Comparison of ENCODE assay signal across 8 mouse cellular contexts in the genomic region with DNA sequence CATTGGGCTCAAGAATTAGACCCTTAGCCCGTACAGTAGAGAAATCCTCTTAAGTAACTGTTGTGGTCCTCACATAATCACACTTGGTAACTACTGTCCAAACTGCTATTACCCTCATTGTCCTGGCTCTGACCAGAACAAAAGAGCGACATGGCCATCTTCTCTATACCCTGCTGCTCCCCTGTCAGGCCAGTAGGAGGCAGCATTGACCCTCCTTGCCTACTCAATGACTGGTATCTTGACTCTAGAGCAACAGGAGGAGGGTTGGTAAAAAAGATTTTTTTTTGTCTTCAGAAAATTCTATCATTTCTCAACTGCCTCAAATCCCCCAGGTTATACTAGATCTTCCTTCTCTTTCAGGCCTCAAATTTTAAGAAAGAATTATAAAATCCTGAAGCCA.
DNase-seq lines count a peak whose midpoint lies in the region; ATAC-seq and TF ChIP-seq lines count a peak whose summit lies in the region.
"Had no signal": no experiment of that assay in that cellular context is flagged by ENCODE, and none has a peak within 500 bp of the region (broad histone marks: within the 10 kb centered on the region; RNA-seq: fewer than 3 reads in every experiment).

No protein-coding gene starts in this region.

- no peak overlapping the region for H3K4me3 ChIP-seq in lung, postnatal 0 days (ENCODE audit: low read depth, low read length)

- ATAC-seq in lung, postnatal 0 days = peak; percentile 44; the same call in 1 of the 2 replicates

- H3K9ac ChIP-seq in lung, postnatal 0 days (replicated peaks; ENCODE audit: low read depth) = no peak overlapping the region

- 67% methylated on average over 2 of the region's 2 CpGs for WGBS in lung, postnatal 0 days

- H3K4me2 ChIP-seq in lung, postnatal 0 days (replicated peaks; ENCODE audit: low read depth, low read length) = no peak overlapping the region

- no peaks in the 10 kb centered on the region for H3K27me3 ChIP-seq in lung, postnatal 0 days (replicated peaks; ENCODE audit: insufficient read depth, low read length)

- H3K4me1 ChIP-seq in lung, postnatal 0 days (ENCODE audit: insufficient read depth, low read depth, low read length) = no peaks in the 10 kb centered on the region

- H3K36me3 ChIP-seq in lung, postnatal 0 days (ENCODE audit: insufficient read depth, low read length) = no peaks in the 10 kb centered on the region

- H3K9me3 ChIP-seq in lung, postnatal 0 days (ENCODE audit: low read length) = no peaks in the 10 kb centered on the region

- no peak overlapping the region for H3K27ac ChIP-seq in lung, postnatal 0 days (ENCODE audit: low read length)
- H3K27ac ChIP-seq: macrophage had no signal

- DNase-seq in left cerebral cortex, adult 18-20 months (ENCODE audit: low spot score in 2 of 2) = peak; percentile 20 to 25
- no peak for DNase-seq in left cerebral cortex, adult 11 months (ENCODE audit: low spot score)
- DNase-seq in ES-CJ7 (ENCODE audit: low read depth, low spot score) = peak; percentile 51
- peak; percentile 8 for DNase-seq in adrenal gland, postnatal 25 days
- DNase-seq in embryo, embryonic 9.5 days (ENCODE audit: extremely low spot score) = peak; percentile 42
- DNase-seq in lung, postnatal 0 days (ENCODE audit: low spot score) = peak; percentile 46
- no peak for DNase-seq in right cerebral cortex, postnatal 10 days (ENCODE audit: low spot score in 2 of 2)

- no peak for TF ChIP-seq EP300 in lung, postnatal 0 days (IDR thresholded peaks at IDR 0.05)

- TF ChIP-seq CTCF in lung, postnatal 0 days (IDR thresholded peaks at IDR 0.05) = peak; percentile 86

Comparison
In these comparisons a context has a peak if more than half of its experiments do, and no peak if none do; other contexts are left out.
1. DNase-seq: peak in left cerebral cortex, adult 18-20 months (2 of 2), ES-CJ7 (single experiment), adrenal gland, postnatal 25 days (single experiment), embryo, embryonic 9.5 days (single experiment) and lung, postnatal 0 days (single experiment); none in left cerebral cortex, adult 11 months (single experiment) and right cerebral cortex, postnatal 10 days (0 of 2).